Mouse (Mus musculus): ENCODE data around the gene Pid1.

DNA sequence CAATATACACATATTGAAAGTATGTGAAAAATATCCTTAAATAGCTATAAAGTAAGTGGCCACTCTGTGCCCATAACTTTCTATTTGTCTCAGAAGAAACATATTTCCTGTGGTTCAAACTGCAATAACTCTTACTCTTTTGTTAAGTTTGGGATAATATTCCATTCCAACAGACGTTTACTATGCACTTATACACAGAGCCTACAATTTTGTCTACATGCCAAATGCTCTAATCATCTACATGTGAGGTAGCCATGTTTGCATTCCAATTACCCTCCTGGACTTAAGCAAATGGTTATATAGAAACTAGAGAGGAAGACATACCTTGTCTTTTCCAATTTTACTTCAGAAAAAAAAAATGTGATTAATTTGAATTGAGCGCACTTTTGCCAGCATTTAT, 274.3 kb downstream of the Pid1 start:
- TF ChIP-seq CTCF (IDR thresholded peaks at IDR 0.05; ENCODE audit: low read depth), result no peak
- TF ChIP-seq EP300 (optimal IDR thresholded peaks at IDR 0.05), result no peak

Measured in stomach, postnatal 0 days (tissue).